Mouse (Mus musculus) urinary bladder, postnatal 10 days (tissue): Measurements from ENCODE around the gene E330021D16Rik.
"Not testable (repeated sequence)": the region's sequence is repeated elsewhere in the genome, so short reads cannot be mapped to it uniquely, and the experiment has no call there.

Experiments used
- DNase-seq: peaks from one replicate; pipeline ENCODE4 v3.0.0; 2022; ENCODE audit warnings: low spot score

Gene E330021D16Rik

GRCm38 (mm10) chr6:136415133-136415775 is at the start of gene E330021D16Rik:
E330021D16Rik (minus strand) TSS chr6:136415569.
- DNase-seq, result no peak

GRCm38 (mm10) chr6:136465021-136465420 is 49.7 kb upstream of the E330021D16Rik start:
- no peak for DNase-seq

- no peak for DNase-seq
These were observed 48.8 kb upstream of the E330021D16Rik start for GRCm38 (mm10) chr6:136464121-136464621.

GRCm38 (mm10) chr6:136463491-136463890 is 48.1 kb upstream of the E330021D16Rik start:
- DNase-seq, result no peak

GRCm38 (mm10) chr6:136459156-136459555 is 43.8 kb upstream of the E330021D16Rik start:
- DNase-seq, result no peak

- no peak for DNase-seq
These were observed 40.9 kb upstream of the E330021D16Rik start for GRCm38 (mm10) chr6:136456302-136456701.

- DNase-seq, result no peak
These were observed 40.3 kb upstream of the E330021D16Rik start for GRCm38 (mm10) chr6:136455696-136456095.

- no peak for DNase-seq
These were observed 37.3 kb upstream of the E330021D16Rik start for GRCm38 (mm10) chr6:136452623-136453022.

- no peak for DNase-seq
These were observed 35.5 kb upstream of the E330021D16Rik start for GRCm38 (mm10) chr6:136450863-136451262.

GRCm38 (mm10) chr6:136449930-136450329 is 34.6 kb upstream of the E330021D16Rik start:
- DNase-seq, result no peak

- no peak for DNase-seq
These were observed 33.9 kb upstream of the E330021D16Rik start for GRCm38 (mm10) chr6:136449270-136449692.

GRCm38 (mm10) chr6:136439205-136439604 is 23.8 kb upstream of the E330021D16Rik start:
- not testable (repeated sequence) for DNase-seq

- not testable (repeated sequence) for DNase-seq
These were observed 20.8 kb upstream of the E330021D16Rik start for GRCm38 (mm10) chr6:136436151-136436550.

- DNase-seq, result no peak
These were observed 18.2 kb upstream of the E330021D16Rik start for GRCm38 (mm10) chr6:136433573-136433972.

GRCm38 (mm10) chr6:136431896-136432248 is 16.5 kb upstream of the E330021D16Rik start:
- no peak for DNase-seq

GRCm38 (mm10) chr6:136431169-136431895 is 16.0 kb upstream of the E330021D16Rik start:
- DNase-seq, result no peak

- DNase-seq, result no peak
These were observed 14.1 kb upstream of the E330021D16Rik start for GRCm38 (mm10) chr6:136429441-136429840.

GRCm38 (mm10) chr6:136428412-136428811 is 13.0 kb upstream of the E330021D16Rik start:
- DNase-seq, result no peak

- no peak for DNase-seq
These were observed 11.9 kb upstream of the E330021D16Rik start for GRCm38 (mm10) chr6:136427240-136427639.

- no peak for DNase-seq
These were observed 10.6 kb upstream of the E330021D16Rik start for GRCm38 (mm10) chr6:136425956-136426355.

- no peak for DNase-seq
These were observed 8.8 kb upstream of the E330021D16Rik start for GRCm38 (mm10) chr6:136424166-136424565.

GRCm38 (mm10) chr6:136423201-136423600 is 7.8 kb upstream of the E330021D16Rik start:
- DNase-seq, result no peak
